Mouse (Mus musculus) bone marrow macrophage, adult 2 months (primary cell): Measurements from ENCODE around the gene Atg5. TPM values are rescaled to one million over a fixed set of nuclear protein-coding genes. Genes with fewer than 3 reads are reported as not detected.

Experiments
- H3K27ac ChIP-seq: 2 replicates; pipeline ENCODE4 v1.5.1; 2012; ENCODE audit warnings: low read depth, low read length; ENCODE audit not compliant: insufficient read depth
- H3K4me1 ChIP-seq: 2 replicates; pipeline ENCODE4 v1.6.1; 2012; ENCODE audit warnings: low read length; ENCODE audit not compliant: control insufficient read depth, insufficient read depth
- H3K4me3 ChIP-seq: 2 replicates; pipeline ENCODE4 v1.5.1; 2012; ENCODE audit warnings: mild to moderate bottlenecking, low read length, moderate library complexity; ENCODE audit not compliant: insufficient read depth
- CTCF ChIP-seq: IDR thresholded peaks from 2 replicates; pipeline ENCODE4 v1.5.1; 2012; ENCODE audit warnings: low read depth, mild to moderate bottlenecking, low read length, moderate library complexity
- POLR2A ChIP-seq: IDR thresholded peaks from 2 replicates; pipeline ENCODE4 v1.6.1; 2012; ENCODE audit warnings: mild to moderate bottlenecking, low read depth, low read length, borderline replicate concordance
- polyA plus RNA-seq: library from polyadenylated mRNA; stranded (reverse); fragments of >200 nt; gene quantifications from 2 replicates; pipeline ENCODE4 v1.2.4, GENCODE M21; 2012; ENCODE audit not compliant: missing spikeins, insufficient read depth, insufficient read length

Atg5 gene
- polyA plus RNA-seq, 1 experiment, result 42.7 TPM

DNA sequence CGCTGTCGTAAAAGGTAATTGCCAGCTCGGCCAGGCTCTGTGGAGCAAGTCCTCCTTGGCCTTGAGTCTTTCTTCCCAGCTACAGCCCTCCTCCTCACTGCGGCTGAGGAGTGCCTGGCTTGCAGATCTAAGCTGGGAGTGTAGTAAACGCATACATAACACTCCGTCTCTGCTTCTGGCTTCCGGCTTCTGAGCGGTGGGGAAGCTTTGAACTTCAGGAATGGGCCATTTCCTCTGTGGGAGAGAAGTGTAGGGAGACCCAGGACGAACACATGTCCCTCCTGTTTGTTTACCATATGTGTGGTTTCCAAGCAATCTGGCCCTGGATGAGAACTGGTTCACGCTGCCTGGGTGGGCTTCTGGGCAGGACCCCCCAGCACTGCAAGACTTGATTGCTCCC, 140.9 kb downstream of the Atg5 start:
- H3K4me1 ChIP-seq, result no peaks in the 10 kb centered on the region
- no peak overlapping the region for H3K4me3 ChIP-seq
- H3K27ac ChIP-seq, result no peak overlapping the region
- TF ChIP-seq CTCF (no peak), POLR2A (no peak)

DNA sequence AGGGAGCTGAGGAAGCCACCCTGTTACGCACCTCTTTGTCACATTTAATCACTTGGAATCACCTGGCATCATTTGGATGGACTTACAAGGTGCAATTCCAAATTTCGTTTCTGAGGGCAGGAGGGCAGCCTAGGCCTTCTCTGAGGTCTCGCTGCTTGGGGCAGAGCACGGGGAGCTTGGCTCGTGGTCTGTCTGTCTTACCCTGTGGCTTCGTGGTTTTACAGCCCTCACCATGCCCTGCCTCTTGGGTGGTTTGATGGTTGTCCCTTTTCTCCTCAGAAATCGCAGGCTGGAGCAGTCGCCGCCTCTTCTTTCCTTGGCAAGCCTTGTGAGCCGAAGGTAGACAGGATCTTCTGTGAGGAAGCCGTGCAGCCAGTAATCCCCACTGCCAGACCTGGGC, 141.8 kb downstream of the Atg5 start:
- TF ChIP-seq CTCF (no peak), POLR2A (no peak)
- Histone ChIP-seq H3K27ac (no peak overlapping the region), H3K4me1 (no peaks in the 10 kb centered on the region), H3K4me3 (no peak overlapping the region)

Other genes starting within 250 kb of the Atg5 start
- gene Crybg1, start 119.5 kb upstream of the Atg5 start, polyA plus RNA-seq, result 27.7 and 32.2 TPM in 2 replicates